Mouse (Mus musculus): ENCODE measurements around the gene Phc1.

DNA sequence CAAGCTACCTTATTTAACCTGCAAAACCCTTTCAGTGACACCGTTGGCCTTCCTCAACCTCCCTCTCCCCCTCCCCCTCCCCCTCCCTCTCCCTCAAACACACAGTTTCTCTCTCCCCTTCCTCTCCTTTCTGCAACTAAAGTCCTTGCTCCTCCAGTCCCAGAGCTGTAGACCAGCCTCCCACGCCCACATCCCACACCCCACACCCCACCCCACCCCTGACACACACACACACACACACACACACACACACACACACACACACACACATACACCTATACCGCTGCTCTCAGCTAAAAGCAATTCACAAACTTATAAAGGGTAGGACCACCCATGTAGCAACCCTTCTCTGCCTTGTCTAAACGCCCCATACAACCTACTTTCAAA, 42.1 kb downstream of the Phc1 start:
- TF ChIP-seq CTCF (IDR thresholded peaks at IDR 0.05; ENCODE audit: extremely low read depth, insufficient read length, insufficient replicate concordance, low read depth, low read length) (no peak), POLR2A (IDR thresholded peaks at IDR 0.05; ENCODE audit: low read depth, low read length) (no peak)
